Mouse (Mus musculus): Measurements from ENCODE around the gene Celf3.

Celf3 gene

DNA sequence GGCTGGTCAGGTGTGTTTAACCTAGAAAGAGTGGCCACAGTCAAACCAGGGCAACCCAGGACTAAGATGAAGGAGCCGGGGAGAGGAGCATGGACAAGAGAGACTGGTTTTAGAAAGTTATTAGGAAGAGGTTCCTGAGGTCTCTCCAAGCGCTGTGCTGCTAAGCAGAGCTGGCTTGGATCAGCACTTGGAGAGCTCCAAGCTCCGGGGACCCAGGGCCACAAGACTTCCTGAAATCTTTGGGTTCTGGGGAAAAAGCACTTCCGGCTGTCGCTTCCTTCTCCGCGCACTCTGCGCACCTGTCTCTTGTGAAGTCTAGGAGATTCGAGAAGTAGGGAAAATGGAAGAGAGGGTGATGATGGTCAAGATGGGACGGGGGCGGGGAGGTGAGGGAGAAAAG lies 1.5 kb downstream of the Celf3 start:
- no peak for DNase-seq (ENCODE audit: low spot score in 2 of 2)

DNA sequence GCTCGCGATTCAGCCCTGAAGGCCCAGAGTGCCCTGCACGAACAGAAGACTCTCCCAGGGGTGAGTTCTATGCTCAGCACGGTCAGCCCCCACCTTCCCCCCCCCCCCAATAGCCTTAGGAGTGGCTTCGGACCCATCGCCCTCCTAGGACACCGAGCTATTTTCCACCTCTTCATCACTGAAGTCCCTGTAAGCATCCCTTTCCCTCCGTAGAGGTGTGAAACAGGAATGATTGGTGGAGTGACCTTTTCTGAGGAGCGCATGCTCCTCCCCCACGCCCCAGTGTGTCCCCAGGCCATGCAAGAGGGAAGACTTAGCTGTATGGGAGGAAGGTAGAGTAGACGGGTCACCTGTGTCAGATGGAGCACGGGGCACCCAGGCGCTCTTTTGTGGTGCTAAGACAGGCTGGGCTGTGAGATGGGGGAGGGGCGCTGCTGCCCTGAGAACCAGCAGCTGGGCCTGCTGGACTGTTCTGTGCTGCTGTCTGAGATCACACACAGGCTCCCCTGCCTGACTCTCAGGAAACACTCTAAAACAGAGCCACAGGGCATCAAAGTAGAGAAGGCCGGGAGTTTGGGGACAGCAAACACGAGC lies 2.3 kb downstream of the Celf3 start, which contains the start of gene Riiad1:
Gene Riiad1, minus strand, starts transcription at position 51 of the 594 bp plus-strand sequence.
- DNase-seq (ENCODE audit: low spot score in 2 of 2): peak in 1 of 2 experiments; percentile 59

DNA sequence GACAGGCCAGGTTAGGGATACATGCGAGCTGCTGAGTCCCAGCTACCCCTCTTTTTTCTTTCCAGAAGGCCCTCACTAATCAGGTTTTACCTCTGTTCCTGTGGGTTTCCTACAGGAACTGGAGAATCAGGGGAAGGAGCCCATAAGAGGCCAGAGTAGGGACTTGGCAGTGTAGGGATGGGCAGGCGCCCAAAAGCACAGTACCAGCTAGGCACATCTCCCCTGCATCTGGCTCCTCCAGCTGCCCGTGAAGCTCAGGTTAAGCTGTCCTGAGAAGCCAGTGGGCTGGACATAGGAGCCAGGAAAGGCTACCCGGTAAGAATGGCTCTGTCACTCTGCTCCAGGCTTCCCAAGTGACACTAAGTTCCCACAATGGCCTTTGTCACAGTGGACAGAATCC lies 3.3 kb downstream of the Celf3 start:
- DNase-seq (ENCODE audit: low spot score in 2 of 2): no peak

DNA sequence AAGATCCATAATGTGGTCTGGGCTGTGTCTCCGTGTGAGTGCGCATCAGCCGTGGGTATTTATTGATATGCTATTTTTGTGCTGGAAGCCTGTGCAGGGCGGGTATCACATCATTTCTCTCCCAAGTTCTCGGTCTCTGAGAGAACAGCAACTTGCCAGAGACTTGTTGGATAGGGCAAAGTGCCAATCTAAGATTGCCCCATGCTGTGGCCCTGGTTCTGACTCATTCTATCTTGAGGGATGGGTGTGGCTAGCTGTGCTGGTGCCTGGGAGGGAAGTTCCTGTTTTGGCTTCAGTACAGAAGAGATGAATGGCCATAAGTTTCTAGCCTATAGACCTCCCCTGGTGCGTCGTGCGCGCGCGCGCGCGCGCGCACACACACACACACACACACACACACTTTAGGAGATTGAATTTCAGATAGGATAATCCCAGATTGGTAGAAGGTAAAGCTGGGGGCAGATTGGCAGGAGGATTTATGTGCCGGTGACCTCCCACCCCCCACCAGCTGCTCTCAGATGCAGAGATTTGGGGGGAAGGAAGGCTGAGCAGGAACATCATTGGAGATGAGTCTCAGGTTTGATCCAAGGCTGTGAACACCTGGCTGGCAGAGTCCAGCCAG lies 4.8 kb downstream of the Celf3 start:
- DNase-seq (ENCODE audit: low spot score in 2 of 2): peak in 1 of 2 experiments; percentile 63

DNA sequence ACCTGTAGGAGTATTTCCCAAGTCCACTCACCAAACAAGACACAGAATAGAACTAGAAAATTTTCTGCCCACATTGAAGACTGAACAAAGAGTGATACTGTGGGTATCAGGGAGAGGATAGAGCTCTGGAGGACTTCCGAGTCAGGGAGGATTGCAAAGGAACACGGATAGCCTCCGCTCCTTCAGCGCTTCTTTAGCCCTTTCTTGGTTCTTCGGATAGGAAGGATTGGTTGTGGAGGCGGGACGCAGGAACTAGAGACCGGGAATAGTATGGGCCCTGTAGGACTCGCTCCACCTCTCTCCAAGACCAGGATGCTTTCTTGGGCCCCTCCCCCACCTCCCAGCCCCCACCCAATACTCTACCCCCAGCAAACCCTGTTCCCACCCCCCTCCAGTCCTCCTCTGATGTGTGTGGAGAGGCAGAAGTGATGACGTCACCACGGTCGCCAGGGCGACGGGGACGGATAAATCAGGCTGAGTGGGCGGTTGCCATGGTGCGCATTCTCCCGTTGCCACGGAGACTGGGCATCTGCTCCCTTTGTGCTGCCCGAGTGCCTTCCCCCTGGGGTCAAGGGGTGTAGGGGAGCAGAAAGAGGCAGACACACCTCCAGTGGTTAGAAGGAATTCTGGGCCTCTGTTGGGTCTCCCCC lies 5.8 kb downstream of the Celf3 start:
- peak; percentile 98 to 99 for DNase-seq (ENCODE audit: low spot score in 2 of 2)

DNA sequence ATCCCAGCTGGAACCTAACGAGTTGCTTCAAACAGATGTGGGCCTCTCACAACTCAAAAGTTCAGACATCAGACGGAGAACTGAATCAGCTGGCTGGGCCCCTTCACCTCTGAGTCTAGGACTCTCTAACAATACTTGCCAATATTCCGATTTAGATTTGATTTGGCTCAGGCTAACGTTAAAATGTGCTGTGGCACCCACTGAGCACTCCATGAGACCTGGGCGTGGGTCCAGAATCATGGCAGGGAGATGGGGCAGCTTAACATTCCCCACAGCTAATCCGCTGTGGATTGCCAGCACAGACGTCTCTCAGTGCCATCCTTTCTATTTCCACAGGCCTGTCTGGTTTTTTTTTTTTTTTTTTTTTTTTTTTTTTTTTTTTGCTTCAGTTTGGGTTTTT lies 7.8 kb downstream of the Celf3 start:
- DNase-seq (ENCODE audit: low spot score in 2 of 2): peak; percentile 52 to 58

DNA sequence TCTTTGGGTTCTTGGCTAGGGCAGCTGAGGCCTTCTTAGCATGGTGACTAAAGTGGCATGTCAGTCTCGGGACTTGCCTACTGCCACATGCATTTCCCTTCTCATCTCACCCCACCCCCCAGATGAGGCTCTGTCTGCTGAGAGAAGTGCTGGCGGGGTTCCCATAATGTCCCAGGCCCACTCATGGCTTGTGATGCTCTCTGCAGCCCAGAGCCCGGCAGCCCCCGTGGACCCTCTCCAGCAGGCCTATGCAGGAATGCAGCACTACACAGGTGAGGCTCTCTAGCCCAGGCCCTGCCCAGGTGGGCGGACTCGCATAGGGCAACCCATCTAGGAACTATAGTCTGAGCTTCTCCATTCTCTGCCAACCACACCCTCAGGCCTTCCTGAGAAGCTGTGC lies 9.5 kb downstream of the Celf3 start:
- peak; percentile 64 to 71 for DNase-seq (ENCODE audit: low spot score in 2 of 2)

DNA sequence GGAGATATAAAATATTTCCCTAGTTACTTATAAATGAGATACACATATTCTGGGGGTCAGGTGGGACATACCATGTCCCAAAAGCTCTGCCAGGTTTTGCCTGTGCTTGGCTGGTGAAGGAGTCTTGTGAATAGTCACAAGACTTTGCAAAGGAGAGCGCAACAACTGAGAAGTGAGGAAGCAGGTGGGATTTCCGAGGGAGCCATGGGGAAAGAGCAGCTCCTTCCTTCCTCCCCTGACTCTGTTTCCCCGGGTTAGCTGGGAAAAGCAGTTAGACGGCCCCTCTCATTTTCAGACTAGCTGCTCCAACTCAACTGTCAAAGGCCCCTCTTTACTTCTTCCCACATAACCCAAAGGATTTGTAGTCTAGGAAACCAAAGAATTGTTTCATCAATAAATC lies 19.1 kb downstream of the Celf3 start:
- no peak for DNase-seq (ENCODE audit: low spot score in 2 of 2)

DNA sequence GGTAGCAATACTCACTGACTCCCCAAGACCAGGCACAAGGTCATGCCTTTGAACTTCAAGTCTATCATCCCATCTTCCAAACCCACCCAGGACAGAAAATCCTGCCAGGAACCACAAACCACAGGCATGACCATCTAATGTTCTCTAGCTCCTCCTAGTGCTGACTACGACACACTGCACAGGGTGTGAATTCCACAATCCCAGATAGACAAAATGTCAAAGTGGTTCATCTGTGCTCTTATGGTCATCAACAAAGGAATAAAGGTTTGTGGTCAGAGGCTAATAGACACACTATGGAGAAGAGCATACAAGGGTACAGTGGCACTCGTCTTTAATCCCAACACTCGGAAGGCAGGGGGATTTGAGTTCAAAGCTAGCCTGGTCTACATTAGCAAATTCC lies 24.1 kb downstream of the Celf3 start:
- peak in 1 of 2 experiments; percentile 43 for DNase-seq (ENCODE audit: low spot score in 2 of 2)

DNA sequence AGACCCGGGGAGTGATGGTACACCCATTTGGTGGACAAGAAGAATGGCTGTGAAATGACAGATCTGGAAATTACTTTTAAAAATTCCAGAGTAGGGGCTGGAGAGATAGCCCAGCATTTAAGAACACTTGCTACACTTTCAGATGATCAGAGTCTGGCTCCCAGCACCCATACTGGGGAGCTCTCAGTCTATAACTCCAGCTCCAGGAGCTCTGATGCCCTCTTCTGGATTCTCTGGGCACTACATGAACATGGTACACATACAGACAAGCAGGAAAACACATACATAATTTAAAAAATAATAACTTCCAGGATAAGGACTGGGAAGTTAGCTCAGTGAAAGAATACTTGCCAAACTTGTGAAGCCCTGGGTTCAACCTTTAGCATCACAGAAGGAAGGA lies 28.6 kb downstream of the Celf3 start:
- DNase-seq (ENCODE audit: low spot score in 2 of 2): no peak

DNA sequence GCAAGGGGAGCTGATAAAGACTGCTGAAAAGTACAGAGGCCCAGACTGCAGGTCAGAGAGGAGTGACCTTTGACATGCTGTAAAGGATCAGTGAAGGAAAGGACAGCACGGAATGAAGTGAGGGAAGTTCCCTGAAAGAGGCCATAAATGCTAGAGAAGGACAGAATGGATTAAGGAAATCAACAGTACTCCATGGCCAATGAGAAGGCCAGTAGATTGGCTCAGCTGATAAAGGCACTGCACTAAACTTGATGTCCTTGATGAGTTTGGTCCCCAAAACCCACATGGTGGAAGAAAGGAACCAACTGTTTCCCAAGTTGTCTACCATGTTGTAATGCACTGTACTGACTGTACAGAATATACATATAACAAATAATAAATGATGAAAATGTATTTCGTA lies 48.6 kb downstream of the Celf3 start:
- DNase-seq (ENCODE audit: low spot score in 2 of 2): no peak

DNA sequence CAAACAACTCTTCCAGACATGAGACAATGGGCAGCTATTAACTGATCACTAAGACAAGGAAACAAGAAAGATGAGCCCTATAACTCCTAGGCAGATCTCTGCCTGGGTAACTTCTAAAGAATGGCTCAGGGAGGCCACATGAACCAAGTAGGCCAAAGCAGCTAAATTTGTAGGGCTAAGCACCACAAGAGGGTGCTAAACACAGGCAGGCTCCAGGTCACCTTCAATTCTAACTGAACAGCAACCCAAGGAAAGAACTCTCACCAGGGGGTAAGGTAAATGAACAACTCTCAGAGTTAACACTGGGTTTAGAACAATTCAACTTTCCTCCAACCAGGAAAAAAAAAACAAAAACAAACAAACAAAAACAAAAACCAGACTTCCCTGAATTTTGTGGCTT lies 55.9 kb downstream of the Celf3 start:
- no peak for DNase-seq (ENCODE audit: low spot score in 2 of 2)

DNA sequence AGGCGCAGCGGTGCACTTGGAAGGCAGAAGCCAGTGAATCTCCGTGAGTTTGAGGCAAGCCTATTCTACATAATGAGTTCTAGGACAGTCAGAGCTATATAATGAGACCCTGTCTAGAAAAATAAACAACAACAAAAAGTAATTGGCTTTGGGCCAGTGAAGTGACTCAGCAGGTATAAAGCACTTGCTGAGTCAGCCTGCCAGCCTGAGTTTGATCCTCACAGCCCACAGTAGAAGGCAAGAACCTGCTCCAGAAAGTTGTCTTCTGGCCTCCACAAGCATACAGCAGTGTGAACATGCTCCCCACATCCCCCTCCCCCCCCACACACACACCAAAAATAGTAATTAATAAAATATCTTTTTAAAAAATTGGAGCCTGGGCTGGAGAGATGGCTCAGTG lies 59.1 kb downstream of the Celf3 start:
- DNase-seq (ENCODE audit: low spot score in 2 of 2): no peak
